Mouse (Mus musculus) thymus, postnatal 14 days (tissue): ENCODE results near the gene Cyp2e1.

Experiments
- DNase-seq: peaks from one replicate; pipeline ENCODE4 v3.0.0; 2021

The Cyp2e1 gene

GRCm38 (mm10) chr7:140811714-140812113, 48.2 kb downstream of the Cyp2e1 start:
- DNase-seq = no peak

GRCm38 (mm10) chr7:140812850-140813249, 49.3 kb downstream of the Cyp2e1 start:
- no peak for DNase-seq

- DNase-seq = no peak
These were observed 56.6 kb downstream of the Cyp2e1 start for GRCm38 (mm10) chr7:140820173-140820572.

GRCm38 (mm10) chr7:140821305-140821652, 57.7 kb downstream of the Cyp2e1 start:
- no peak for DNase-seq

- no peak for DNase-seq
These were observed 58.3 kb downstream of the Cyp2e1 start, which contains the start of gene Zfp941 for GRCm38 (mm10) chr7:140821653-140822329. Gene Zfp941 (minus strand): TSS chr7:140822178.

- DNase-seq = no peak
These were observed 59.2 kb downstream of the Cyp2e1 start for GRCm38 (mm10) chr7:140822731-140823130.
